Mouse (Mus musculus) layer of hippocampus, adult 2 months (tissue): Measurements from ENCODE around the gene Nrxn2. TPM values are rescaled to one million over a fixed set of nuclear protein-coding genes. Genes with fewer than 3 reads are reported as not detected.

ENCODE experiments used
- DNase-seq, 2 experiments: peaks; one replicate each; pipeline ENCODE4 v3.0.0; 2022; ENCODE audit warnings: low spot score in 2 of 2
- H3K27ac ChIP-seq: fragments of 200-600 bp; 2 replicates; pipeline ENCODE4 v1.8.1; 2022
- H3K4me3 ChIP-seq: fragments of 200-600 bp; 2 replicates; pipeline ENCODE4 v1.8.1; 2022; ENCODE audit warnings: mild to moderate bottlenecking
- CTCF ChIP-seq: fragments of 200-600 bp; conservative IDR thresholded peaks from 2 replicates; pipeline ENCODE4 v1.8.1; 2022; ENCODE audit warnings: antibody characterized with exemption, mild to moderate bottlenecking, moderate library complexity
- total RNA-seq, 2 experiments: library from RNA; stranded (reverse); gene quantifications; 2 replicates each; pipeline ENCODE4 v1.2.3; 2021

The Nrxn2 gene
- total RNA-seq, 2 experiments from 2014 or later = 405 to 437 TPM

- no peak overlapping the region for H3K4me3 ChIP-seq
- TF ChIP-seq CTCF = no peak
- DNase-seq = no peak
- H3K27ac ChIP-seq = no peak overlapping the region
Observed at GRCm38 (mm10) chr19:6382323-6382924, 36.1 kb upstream of the Nrxn2 start.

GRCm38 (mm10) chr19:6383470-6383869 lies 35.1 kb upstream of the Nrxn2 start:
- TF ChIP-seq CTCF = no peak
- peak overlapping the region; percentile 55; the same call in 1 of the 2 replicates for H3K27ac ChIP-seq
- no peak for DNase-seq
- H3K4me3 ChIP-seq = no peak overlapping the region

GRCm38 (mm10) chr19:6384128-6384527 lies 34.4 kb upstream of the Nrxn2 start, which contains the start of gene Pygm:
Gene Pygm (plus strand): TSS chr19:6384399.
- no peak for TF ChIP-seq CTCF
- peak in 1 of 2 experiments; percentile 51 for DNase-seq
- peak within 1 kb of the TSS; percentile 55; the same call in 1 of the 2 replicates for H3K27ac ChIP-seq
- H3K4me3 ChIP-seq = peak within 1 kb of the TSS; percentile 32

GRCm38 (mm10) chr19:6384954-6385353 lies 33.6 kb upstream of the Nrxn2 start:
- Histone ChIP-seq H3K4me3 (peak overlapping the region; percentile 32; the same call in 1 of the 2 replicates), H3K27ac (peak overlapping the region; percentile 44; the same call in 1 of the 2 replicates)
- TF ChIP-seq CTCF = no peak
- no peak for DNase-seq

GRCm38 (mm10) chr19:6385419-6385818 lies 33.1 kb upstream of the Nrxn2 start:
- no peak for TF ChIP-seq CTCF
- no peak for DNase-seq
- Histone ChIP-seq H3K27ac (no peak overlapping the region), H3K4me3 (no peak overlapping the region)

- Histone ChIP-seq H3K4me3 (no peak overlapping the region), H3K27ac (no peak overlapping the region)
- no peak for TF ChIP-seq CTCF
- no peak for DNase-seq
Observed at GRCm38 (mm10) chr19:6385821-6386220, 32.7 kb upstream of the Nrxn2 start.

- TF ChIP-seq CTCF = no peak
- no peak for DNase-seq
- Histone ChIP-seq H3K27ac (no peak overlapping the region), H3K4me3 (no peak overlapping the region)
Observed at GRCm38 (mm10) chr19:6386234-6386633, 32.3 kb upstream of the Nrxn2 start.

- peak; percentile 53 for TF ChIP-seq CTCF
- Histone ChIP-seq H3K27ac (no peak overlapping the region), H3K4me3 (no peak overlapping the region)
- DNase-seq = no peak
Observed at GRCm38 (mm10) chr19:6388006-6388405, 30.5 kb upstream of the Nrxn2 start.

GRCm38 (mm10) chr19:6389803-6390202 lies 28.7 kb upstream of the Nrxn2 start:
- no peak overlapping the region for H3K27ac ChIP-seq
- no peak for DNase-seq
- H3K4me3 ChIP-seq = no peak overlapping the region
- no peak for TF ChIP-seq CTCF

GRCm38 (mm10) chr19:6390251-6390650 lies 28.3 kb upstream of the Nrxn2 start:
- no peak overlapping the region for H3K27ac ChIP-seq
- H3K4me3 ChIP-seq = no peak overlapping the region
- no peak for TF ChIP-seq CTCF
- no peak for DNase-seq

GRCm38 (mm10) chr19:6392743-6393393 lies 25.7 kb upstream of the Nrxn2 start:
- Histone ChIP-seq H3K27ac (no peak overlapping the region), H3K4me3 (no peak overlapping the region)
- peak; percentile 59 for TF ChIP-seq CTCF
- DNase-seq = no peak

- H3K27ac ChIP-seq = no peak overlapping the region
- no peak overlapping the region for H3K4me3 ChIP-seq
- no peak for DNase-seq
- TF ChIP-seq CTCF = no peak
Observed at GRCm38 (mm10) chr19:6393637-6394036, 24.9 kb upstream of the Nrxn2 start.

- no peak for TF ChIP-seq CTCF
Observed at GRCm38 (mm10) chr19:6396237-6396636, 22.3 kb upstream of the Nrxn2 start.

More at GRCm38 (mm10) chr19:6396237-6396636, 22.3 kb upstream of the Nrxn2 start:
- DNase-seq = no peak
- H3K4me3 ChIP-seq = no peak overlapping the region
- H3K27ac ChIP-seq = no peak overlapping the region
